Mouse (Mus musculus) midbrain, embryonic 15.5 days (tissue): ENCODE results near the gene Tmprss9. TPM values are rescaled to one million over a fixed set of nuclear protein-coding genes. Genes with fewer than 3 reads are reported as not detected.

Experiments
- ATAC-seq: fragments of 200-750 bp; cut with Nextera tagmentation; replicated peaks from 2 replicates; pipeline ENCODE4 v1.8.0; 2017; ENCODE audit warnings: moderate TSS enrichment
- H3K27ac ChIP-seq: fragments of 300-500 bp; sonication (generic); 2 replicates; pipeline ENCODE4 v1.5.1; 2015; ENCODE audit warnings: mild to moderate bottlenecking, inconsistent platforms
- H3K27me3 ChIP-seq: fragments of 300-500 bp; sonication (generic); replicated peaks from 2 replicates; pipeline ENCODE4 v1.6.1; 2015; ENCODE audit warnings: inconsistent platforms
- H3K36me3 ChIP-seq: fragments of 300-500 bp; sonication (generic); replicated peaks from 2 replicates; pipeline ENCODE4 v1.6.1; 2015; ENCODE audit warnings: inconsistent platforms
- H3K4me1 ChIP-seq: fragments of 300-500 bp; sonication (generic); 2 replicates; pipeline ENCODE4 v1.6.1; 2015; ENCODE audit warnings: inconsistent platforms
- H3K4me2 ChIP-seq: fragments of 300-500 bp; sonication (generic); 2 replicates; pipeline ENCODE4 v1.6.1; 2015; ENCODE audit warnings: inconsistent platforms, mild to moderate bottlenecking, moderate library complexity
- H3K4me3 ChIP-seq: fragments of 300-500 bp; sonication (generic); 2 replicates; pipeline ENCODE4 v1.5.1; 2015; ENCODE audit warnings: mild to moderate bottlenecking, inconsistent platforms
- H3K9ac ChIP-seq: fragments of 300-500 bp; sonication (generic); 2 replicates; pipeline ENCODE4 v1.6.1; 2015; ENCODE audit warnings: mild to moderate bottlenecking, inconsistent platforms
- H3K9me3 ChIP-seq: fragments of 300-500 bp; sonication (generic); 2 replicates; pipeline ENCODE4 v1.6.1; 2016; ENCODE audit warnings: inconsistent platforms
- WGBS: fragments of 180-500 bp; shearing (Covaris S2); methylation state at CpG from one replicate; pipeline ENCODE4 v1.1.7; 2015; ENCODE audit warnings: mixed read lengths; 5-methylcytosine and 5-hydroxymethylcytosine counted together
- polyA plus RNA-seq: library from polyadenylated mRNA; unstranded; fragments of >200 nt; fragmentation: Nextera tagmentation; extraction: Ambion mirVana; gene quantifications from 2 replicates; pipeline ENCODE4 v1.2.1, GENCODE M21; 2015

Tmprss9 gene
- polyA plus RNA-seq, 1 experiment from 2014 or later: 0.41 TPM

DNA sequence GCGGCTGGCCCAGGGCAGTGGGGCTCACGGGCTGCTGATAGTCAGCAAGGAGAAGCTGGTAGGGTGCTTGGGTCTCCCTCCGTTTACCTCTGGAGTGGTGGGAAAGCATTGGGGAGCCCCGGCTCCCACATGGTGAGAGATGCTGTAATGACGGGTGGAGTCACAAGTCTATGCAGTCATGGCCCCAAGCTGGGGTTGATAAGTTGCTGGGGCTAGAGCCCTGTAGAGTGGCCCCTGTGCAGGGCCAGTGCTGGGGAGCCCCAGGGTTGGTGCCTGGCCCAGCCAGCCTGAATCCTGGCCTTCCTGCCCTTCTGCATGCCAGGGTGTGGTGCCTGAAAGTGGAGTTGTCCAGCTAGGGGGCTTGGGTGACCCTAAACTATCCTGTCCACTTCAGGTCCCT, 9.3 kb upstream of the Tmprss9 start:
- Histone ChIP-seq H3K27ac (no peak overlapping the region), H3K4me3 (no peak overlapping the region), H3K9me3 (no peaks in the 10 kb centered on the region), H3K4me1 (peaks cover 7% of the 10 kb centered on the region), H3K36me3 (peaks cover 19% of the 10 kb centered on the region; the same call in 1 of the 2 replicates), H3K27me3 (no peaks in the 10 kb centered on the region), H3K9ac (no peak overlapping the region), H3K4me2 (no peak overlapping the region)
- 94% methylated on average over 5 of the region's 5 CpGs for WGBS
- ATAC-seq: no peak

DNA sequence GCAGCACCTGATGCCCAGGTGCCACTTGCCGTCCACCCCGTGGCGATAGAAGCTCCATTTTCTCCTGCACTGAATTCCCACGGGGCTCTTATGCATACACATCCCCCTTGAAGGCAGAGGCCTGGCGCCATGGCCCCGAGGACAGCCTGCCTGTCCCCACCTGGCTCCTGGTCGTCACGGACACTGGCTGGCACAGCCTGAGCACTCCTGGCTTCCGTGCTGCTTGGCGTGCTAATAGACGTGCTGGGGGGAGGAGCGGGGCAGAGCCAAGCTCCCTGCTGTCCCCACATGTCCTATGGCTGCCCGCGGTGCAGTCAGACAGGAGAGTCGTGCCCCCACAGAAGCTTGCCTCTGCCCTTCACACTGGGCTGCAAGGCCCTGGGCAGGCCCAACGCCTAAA, 7.2 kb upstream of the Tmprss9 start:
- no peak for ATAC-seq
- no peak overlapping the region for H3K4me3 ChIP-seq
- H3K4me1 ChIP-seq: no peaks in the 10 kb centered on the region
- WGBS: 83% methylated on average over 16 of the region's 16 CpGs
- no peak overlapping the region for H3K9ac ChIP-seq
- no peak overlapping the region for H3K4me2 ChIP-seq
- H3K36me3 ChIP-seq: peaks cover 23% of the 10 kb centered on the region; the same call in 1 of the 2 replicates
- H3K9me3 ChIP-seq: no peaks in the 10 kb centered on the region
- H3K27ac ChIP-seq: no peak overlapping the region
- no peaks in the 10 kb centered on the region for H3K27me3 ChIP-seq

DNA sequence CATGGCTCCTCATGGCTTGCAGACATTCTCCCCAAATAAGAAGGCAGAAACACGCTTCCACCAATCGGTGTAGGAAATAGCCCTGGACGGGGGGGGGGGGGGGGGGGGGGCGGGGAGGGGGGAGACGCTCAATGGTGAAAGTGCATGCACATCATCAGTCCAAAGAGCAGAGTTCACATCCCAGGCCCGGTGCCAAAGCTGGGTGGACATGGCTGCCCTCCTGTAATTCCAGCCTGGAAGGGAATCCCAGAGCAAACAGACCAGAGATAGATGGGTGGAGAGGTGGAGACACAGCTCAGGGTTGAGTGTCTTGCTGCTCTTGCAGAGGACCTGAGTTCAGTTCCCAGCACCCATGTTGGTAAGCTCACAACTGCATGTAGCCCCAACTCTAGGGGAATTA, 655 bp upstream of the Tmprss9 start:
- WGBS: 79% methylated on average over 3 of the region's 6 CpGs
- H3K9me3 ChIP-seq: no peaks in the 10 kb centered on the region
- H3K4me3 ChIP-seq: no peak overlapping the region
- no peaks in the 10 kb centered on the region for H3K27me3 ChIP-seq
- H3K4me2 ChIP-seq: no peak overlapping the region
- no peak for ATAC-seq
- H3K4me1 ChIP-seq: no peaks in the 10 kb centered on the region
- H3K27ac ChIP-seq: no peak overlapping the region
- H3K9ac ChIP-seq: no peak overlapping the region
- peaks cover 4% of the 10 kb centered on the region; the same call in 1 of the 2 replicates for H3K36me3 ChIP-seq

DNA sequence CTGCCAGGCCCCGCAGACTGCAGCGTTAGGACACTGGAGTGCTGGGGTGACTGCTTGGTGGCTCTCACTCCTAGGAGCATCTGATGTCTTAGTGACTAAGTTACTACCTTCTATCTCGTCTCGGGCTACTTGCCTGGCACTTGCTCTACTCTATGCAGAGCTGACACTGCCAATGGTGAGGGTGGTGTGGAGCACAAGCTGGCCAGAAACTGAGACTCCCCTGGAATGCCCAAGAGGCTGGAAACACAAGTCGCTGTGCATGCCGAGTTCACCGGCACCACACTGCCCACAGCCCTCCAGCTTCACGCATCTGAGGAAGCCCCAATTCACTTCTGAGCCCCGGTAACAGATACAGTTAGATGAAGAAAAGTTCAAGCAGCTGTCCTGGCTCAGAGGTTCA, 2.4 kb downstream of the Tmprss9 start:
- no peaks in the 10 kb centered on the region for H3K4me1 ChIP-seq
- no peak overlapping the region for H3K4me2 ChIP-seq
- no peak overlapping the region for H3K27ac ChIP-seq
- ATAC-seq: no peak
- WGBS: 79% methylated on average over 9 of the region's 9 CpGs
- H3K4me3 ChIP-seq: no peak overlapping the region
- no peaks in the 10 kb centered on the region for H3K36me3 ChIP-seq
- H3K9me3 ChIP-seq: no peaks in the 10 kb centered on the region
- H3K27me3 ChIP-seq: no peaks in the 10 kb centered on the region; the same call in 1 of the 2 replicates
- no peak overlapping the region for H3K9ac ChIP-seq

DNA sequence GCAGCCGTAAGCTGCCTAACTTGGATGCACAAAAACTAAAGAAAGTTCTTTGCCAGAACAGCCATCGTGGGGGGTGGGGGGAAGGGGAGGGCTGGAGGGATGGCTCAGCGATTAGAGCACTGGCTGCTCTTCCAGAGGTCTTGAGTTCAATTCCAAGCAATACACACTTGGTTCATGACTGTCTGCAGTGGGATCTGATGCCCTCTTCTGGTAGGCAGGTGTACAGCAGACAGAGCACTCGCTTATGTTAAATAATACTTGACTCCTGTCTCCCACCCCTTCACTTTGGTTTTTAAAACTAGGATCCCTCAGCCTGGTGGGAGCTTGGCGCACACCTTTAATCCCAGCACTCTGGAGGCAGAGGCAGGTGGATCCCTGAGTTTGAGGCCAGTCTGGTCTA, 4.4 kb downstream of the Tmprss9 start:
- Histone ChIP-seq H3K4me3 (no peak overlapping the region), H3K4me1 (no peaks in the 10 kb centered on the region), H3K27me3 (no peaks in the 10 kb centered on the region; the same call in 1 of the 2 replicates), H3K4me2 (no peak overlapping the region), H3K9me3 (no peaks in the 10 kb centered on the region), H3K27ac (no peak overlapping the region), H3K36me3 (no peaks in the 10 kb centered on the region), H3K9ac (no peak overlapping the region)
- WGBS: 28% methylated on average over 5 of the region's 5 CpGs
- ATAC-seq: no peak

DNA sequence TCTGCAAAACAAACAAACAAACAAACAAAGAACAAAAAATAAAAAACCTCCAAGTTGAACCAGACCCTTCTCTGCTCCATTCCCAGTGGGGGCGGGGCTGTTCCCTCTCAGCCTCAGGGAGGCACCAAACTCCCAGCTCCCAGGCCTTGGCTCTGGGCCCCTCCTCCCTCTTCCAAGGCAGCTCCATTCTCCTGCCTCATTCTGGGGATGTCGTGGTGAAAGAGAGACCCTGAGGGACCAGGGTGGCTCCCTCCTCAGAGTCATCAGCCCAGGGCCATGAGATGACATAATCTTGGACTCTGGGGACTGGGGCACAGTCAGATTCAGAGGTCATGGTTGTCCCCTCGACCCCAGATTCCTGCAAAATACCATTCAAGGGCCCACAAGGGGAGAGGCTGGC, 4.9 kb downstream of the Tmprss9 start:
- H3K9me3 ChIP-seq: no peaks in the 10 kb centered on the region
- no peak overlapping the region for H3K9ac ChIP-seq
- WGBS: 17% methylated on average over 3 of the region's 3 CpGs
- H3K36me3 ChIP-seq: no peaks in the 10 kb centered on the region
- no peak overlapping the region for H3K4me3 ChIP-seq
- no peaks in the 10 kb centered on the region; the same call in 1 of the 2 replicates for H3K27me3 ChIP-seq
- H3K4me2 ChIP-seq: no peak overlapping the region
- no peak for ATAC-seq
- H3K27ac ChIP-seq: no peak overlapping the region
- no peaks in the 10 kb centered on the region for H3K4me1 ChIP-seq

DNA sequence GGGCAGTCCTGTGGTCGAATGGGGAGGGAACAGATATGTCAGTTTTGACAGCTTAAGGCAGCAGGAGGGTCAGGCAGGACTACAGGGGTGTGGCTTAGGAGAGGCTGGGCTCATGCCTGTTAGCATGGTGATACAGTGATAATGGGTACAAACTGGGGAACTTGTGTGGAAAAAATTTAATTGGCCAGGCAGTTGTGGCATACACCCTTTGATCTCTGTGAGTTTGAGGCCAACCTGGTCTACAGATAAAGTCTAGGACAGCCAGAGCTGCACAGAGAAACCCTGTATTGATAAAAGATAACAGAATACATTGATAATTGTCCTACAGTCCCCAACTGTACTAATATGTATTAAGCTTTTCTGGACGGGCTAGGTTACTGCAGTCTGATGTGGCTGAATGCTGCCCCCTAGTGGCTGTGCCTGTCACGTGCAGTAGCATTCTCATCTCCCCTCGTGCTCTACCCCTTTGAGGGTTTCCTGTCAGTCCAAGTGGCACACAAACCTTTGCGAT, 8.5 kb downstream of the Tmprss9 start:
- Histone ChIP-seq H3K4me3 (no peak overlapping the region), H3K4me1 (no peaks in the 10 kb centered on the region), H3K27me3 (no peaks in the 10 kb centered on the region; the same call in 1 of the 2 replicates), H3K36me3 (no peaks in the 10 kb centered on the region), H3K9me3 (no peaks in the 10 kb centered on the region), H3K4me2 (no peak overlapping the region), H3K9ac (no peak overlapping the region), H3K27ac (no peak overlapping the region)
- 0 out of 2 replicates have a peak, but pooled peaks have one; percentile 37 for ATAC-seq
- WGBS: 20% methylated on average over 5 of the region's 5 CpGs

DNA sequence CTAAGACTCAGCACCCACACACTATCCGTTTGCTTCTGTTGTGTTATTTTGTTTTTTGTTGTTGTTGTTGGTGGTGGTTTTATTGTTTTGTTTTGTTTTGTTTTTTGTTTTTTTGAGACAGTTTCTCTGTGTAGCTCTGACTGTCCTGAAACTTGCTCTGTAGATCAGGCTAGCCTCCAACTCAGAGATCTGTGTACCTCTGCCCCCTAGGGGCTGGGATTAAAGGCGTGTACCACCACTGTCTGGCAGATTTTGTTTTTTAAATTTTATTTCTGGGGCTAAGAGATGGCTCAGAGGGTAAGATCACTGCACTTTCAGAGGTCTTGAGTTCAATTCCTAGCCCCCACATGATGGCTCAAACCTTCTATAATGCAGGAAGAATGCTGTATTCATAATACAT, 9.3 kb downstream of the Tmprss9 start:
- Histone ChIP-seq H3K36me3 (no peaks in the 10 kb centered on the region), H3K27ac (no peak overlapping the region), H3K9me3 (no peaks in the 10 kb centered on the region), H3K4me2 (no peak overlapping the region), H3K9ac (no peak overlapping the region), H3K27me3 (no peaks in the 10 kb centered on the region; the same call in 1 of the 2 replicates), H3K4me3 (no peak overlapping the region), H3K4me1 (no peaks in the 10 kb centered on the region)
- 70% methylated on average over 2 of the region's 2 CpGs for WGBS
- no peak for ATAC-seq

DNA sequence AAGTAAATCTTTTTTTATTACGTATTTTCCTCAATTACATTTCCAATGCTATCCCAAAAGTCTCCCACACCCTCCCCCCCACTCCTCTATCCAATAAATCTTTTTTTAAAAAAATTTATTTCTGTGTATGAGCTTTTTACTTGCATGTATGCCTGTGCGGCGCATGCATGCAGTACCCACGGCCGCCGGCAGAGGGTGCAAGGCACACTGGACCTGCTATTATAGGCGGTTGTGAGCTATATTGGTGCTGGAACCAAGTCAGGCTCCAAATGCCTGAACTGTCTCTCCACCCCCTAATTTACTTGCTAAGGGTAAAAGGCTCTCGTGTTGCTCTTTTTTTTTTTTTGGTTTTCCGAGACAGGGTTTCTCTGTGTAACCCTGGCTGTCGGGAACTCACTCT, 9.7 kb downstream of the Tmprss9 start:
- Histone ChIP-seq H3K4me2 (no peak overlapping the region), H3K4me1 (no peaks in the 10 kb centered on the region), H3K27ac (no peak overlapping the region), H3K36me3 (no peaks in the 10 kb centered on the region), H3K9me3 (no peaks in the 10 kb centered on the region), H3K9ac (no peak overlapping the region), H3K4me3 (no peak overlapping the region), H3K27me3 (no peaks in the 10 kb centered on the region; the same call in 1 of the 2 replicates)
- WGBS: 30% methylated on average over 10 of the region's 10 CpGs
- no peak for ATAC-seq

DNA sequence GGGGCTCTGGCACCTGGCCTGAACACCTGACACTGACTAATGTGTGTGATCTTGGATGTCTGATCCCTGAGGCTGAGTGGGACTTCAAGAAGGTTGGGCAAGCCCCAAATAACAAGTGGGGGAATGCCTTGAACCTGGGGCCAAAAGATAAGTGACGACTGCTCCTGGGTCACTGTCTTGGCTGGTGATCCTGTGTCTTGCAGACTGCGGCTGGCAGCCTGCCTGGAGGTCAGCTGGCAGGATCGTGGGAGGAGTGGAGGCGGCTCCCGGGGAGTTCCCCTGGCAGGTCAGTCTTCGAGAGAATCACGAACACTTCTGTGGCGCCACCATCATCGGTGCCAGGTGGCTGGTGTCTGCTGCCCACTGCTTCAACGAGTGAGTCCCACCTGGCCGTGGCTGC, 15.5 kb downstream of the Tmprss9 start:
- Histone ChIP-seq H3K4me1 (no peaks in the 10 kb centered on the region), H3K4me2 (no peak overlapping the region), H3K36me3 (no peaks in the 10 kb centered on the region), H3K9ac (no peak overlapping the region), H3K4me3 (no peak overlapping the region), H3K27me3 (no peaks in the 10 kb centered on the region; the same call in 1 of the 2 replicates), H3K27ac (no peak overlapping the region), H3K9me3 (no peaks in the 10 kb centered on the region)
- WGBS: 74% methylated on average over 11 of the region's 11 CpGs
- ATAC-seq: no peak

DNA sequence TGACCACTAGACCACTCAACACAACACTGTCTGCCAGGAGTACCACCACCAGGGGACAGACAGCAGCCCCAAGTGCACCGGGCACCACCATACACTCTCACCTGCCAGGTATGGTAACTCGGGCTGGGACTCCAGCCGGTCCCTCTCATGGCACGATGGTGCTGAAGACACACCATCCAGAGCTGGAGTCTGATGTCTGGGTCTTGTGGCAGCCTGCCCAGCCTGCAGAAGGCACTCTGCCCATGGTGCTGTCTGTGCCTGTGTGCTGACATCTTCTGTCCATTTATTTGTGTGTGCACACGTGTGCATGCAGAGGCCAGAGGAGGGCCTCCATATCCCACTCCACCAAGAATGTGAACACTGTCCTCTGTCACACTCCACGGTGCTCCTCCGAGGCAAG, 23.5 kb downstream of the Tmprss9 start:
- Histone ChIP-seq H3K9ac (no peak overlapping the region), H3K27me3 (no peaks in the 10 kb centered on the region; the same call in 1 of the 2 replicates), H3K9me3 (no peaks in the 10 kb centered on the region), H3K4me1 (peaks cover 13% of the 10 kb centered on the region), H3K4me3 (no peak overlapping the region), H3K36me3 (no peaks in the 10 kb centered on the region), H3K27ac (no peak overlapping the region), H3K4me2 (no peak overlapping the region)
- ATAC-seq: no peak
- 92% methylated on average over 7 of the region's 7 CpGs for WGBS

DNA sequence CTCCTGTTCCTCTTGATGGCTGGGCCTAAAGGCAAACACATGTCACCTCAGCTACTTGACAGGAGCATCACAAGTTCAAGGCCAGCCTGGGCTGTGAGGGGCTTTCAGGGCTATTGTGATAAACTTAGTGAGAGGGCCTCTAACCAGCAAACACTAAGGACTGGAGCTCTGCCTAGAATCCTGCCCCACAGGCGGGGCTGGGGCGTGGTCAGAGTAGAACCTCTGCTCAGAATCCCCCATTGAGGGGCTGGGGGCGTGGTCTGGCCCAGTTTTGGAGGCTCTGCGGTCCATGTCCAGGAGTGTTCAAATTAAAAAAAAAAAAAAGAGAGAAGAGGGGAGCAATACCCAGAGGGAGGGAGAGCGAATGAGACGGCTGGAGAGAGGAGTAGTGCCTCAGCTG, 24.0 kb downstream of the Tmprss9 start:
- Histone ChIP-seq H3K27me3 (no peaks in the 10 kb centered on the region), H3K9ac (no peak overlapping the region), H3K9me3 (no peaks in the 10 kb centered on the region), H3K27ac (no peak overlapping the region), H3K4me1 (peaks cover 13% of the 10 kb centered on the region), H3K4me2 (no peak overlapping the region), H3K4me3 (no peak overlapping the region), H3K36me3 (no peaks in the 10 kb centered on the region)
- no peak for ATAC-seq
- WGBS: 78% methylated on average over 6 of the region's 6 CpGs
